Mouse (Mus musculus): ENCODE data around the gene Rps2.
A peak's percentile ranks its signal among the peaks of the same experiment; 100 is the strongest.

Rps2 gene

DNA sequence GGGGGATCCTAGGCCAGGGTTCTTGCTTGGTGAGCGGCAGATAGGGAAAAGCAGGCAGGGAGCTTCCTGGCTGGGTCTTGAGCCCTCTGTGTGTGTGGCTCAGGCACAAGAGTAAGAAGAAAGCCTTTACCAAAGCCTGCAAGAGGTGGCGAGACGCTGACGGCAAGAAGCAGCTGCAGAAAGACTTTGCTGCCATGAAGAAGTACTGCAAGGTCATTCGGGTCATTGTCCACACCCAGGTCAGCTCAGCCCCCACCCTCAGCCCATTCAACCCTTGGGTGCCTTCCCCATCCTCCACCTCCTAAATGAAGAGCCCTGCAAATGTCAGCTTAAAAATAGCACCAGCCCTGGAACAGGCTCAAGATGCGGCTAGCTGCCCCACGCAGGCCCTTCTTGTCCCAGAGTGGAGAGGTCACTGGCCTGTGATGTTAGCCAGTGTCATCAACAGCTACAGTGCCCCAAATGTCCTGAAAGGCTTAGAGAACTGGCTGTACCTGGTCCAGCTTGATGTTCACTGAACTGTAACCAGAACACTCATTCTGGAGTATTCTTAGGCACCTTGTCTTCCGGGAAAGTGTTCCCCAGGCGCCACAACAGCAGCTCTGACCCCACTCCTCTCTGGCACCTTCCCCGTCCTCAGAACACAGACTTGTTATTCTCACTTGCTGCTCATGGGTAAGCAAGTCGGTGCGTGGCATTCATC, 14.5 kb downstream of the Rps2 start:
- DNase-seq (ENCODE audit: low read depth, low spot score) = no peak

DNA sequence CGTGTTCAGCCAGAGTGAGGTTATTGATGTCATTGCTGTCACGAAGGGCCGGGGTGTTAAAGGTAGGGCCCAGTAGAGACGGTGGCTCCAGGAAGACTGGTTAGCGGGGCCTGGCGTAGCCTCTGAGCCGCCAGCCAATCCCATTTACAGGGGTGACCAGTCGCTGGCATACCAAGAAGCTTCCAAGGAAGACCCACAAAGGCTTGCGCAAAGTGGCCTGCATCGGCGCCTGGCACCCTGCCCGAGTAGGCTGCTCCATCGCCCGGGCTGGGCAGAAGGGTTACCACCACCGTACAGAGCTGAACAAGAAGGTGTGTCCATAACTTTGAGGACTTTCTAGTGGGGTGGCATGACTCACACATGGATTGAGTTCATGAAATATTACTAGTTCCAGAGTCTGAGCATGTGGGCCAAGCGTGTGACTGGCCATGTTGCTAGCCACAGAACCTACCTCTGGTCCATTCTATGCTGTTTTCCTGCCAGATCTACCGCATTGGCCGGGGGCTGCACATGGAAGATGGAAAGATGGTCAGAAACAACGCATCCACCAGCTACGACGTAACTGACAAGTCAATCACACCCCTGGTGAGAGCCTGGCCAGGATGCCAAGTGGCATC, 15.6 kb downstream of the Rps2 start:
- DNase-seq (ENCODE audit: low read depth, low spot score) = no peak

DNA sequence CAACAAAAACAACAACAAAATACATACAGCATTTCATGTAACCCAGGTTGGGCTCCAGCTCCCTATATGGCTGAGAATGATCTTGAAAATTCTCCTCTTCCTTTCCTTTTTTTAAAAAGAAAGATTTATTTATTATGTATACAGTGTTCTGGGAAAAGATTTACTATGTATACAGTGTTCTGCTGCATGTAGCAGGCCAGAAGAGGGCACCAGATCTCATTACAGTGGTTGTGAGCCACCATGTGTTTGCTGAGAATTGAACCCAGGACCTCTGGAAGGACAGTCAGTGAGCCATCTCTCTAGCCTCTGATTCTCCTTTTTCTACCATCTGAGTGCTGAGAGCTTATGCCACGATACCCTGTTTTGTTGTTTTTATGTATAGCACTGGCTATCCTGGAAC, 16.6 kb downstream of the Rps2 start:
- DNase-seq (ENCODE audit: low read depth, low spot score) = no peak

DNA sequence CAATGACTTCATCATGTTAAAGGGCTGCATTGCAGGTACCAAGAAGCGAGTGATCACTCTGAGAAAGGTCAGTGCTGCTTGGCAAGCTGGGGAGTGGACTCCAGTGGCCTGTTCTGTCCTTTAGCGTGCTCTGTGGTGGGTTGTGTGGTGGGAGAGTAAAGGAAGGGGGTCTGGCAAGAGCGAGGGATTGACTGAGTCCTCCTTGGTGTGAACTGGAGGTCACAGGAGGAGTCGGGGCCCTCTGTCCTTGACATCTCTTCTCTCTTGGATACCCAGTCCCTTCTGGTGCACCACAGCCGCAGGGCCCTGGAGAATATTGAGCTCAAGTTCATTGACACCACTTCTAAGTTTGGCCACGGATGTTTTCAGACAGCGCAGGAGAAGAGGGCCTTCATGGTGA, 17.5 kb downstream of the Rps2 start:
- DNase-seq (ENCODE audit: low read depth, low spot score) = no peak

DNA sequence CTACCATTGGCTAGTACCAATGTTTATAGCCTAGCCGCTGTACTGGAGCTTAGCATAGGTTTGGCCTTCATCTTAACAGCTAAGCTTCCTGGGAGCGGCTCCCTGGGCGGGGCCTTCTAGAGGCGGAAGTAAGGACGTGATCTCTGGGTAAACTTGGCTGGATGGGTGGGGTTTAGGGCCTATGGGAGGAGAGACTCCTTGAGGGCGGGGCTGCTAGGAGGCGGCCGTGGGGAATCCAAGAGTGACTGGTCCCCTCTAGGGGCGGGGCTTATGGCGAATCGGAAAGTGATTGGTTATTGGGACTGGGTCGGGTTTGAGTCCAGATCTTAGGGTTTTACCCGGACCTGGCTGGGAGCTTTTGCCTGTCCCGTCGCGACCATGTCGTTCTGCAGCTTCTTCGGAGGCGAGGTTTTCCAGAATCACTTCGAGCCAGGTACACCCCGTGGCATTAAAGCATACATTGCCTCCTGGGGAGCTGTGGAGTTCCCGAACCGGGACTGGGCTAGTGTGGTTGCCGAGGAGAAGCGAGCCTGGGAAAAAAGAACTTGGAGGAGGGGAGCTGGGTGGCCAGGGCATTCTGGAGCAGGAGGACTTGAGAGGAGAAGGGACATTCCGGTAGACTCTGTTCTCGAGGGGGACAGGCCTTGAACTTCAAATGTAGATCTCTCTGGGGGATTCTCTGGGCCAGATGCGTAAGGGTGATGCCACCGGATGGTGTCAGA, 18.6 kb downstream of the Rps2 start, which contains the start of gene Msrb1:
TSS of gene Msrb1 (plus strand) at position 313 of the 722 bp plus-strand sequence.
- DNase-seq (ENCODE audit: low read depth, low spot score) = peak; percentile 100

DNA sequence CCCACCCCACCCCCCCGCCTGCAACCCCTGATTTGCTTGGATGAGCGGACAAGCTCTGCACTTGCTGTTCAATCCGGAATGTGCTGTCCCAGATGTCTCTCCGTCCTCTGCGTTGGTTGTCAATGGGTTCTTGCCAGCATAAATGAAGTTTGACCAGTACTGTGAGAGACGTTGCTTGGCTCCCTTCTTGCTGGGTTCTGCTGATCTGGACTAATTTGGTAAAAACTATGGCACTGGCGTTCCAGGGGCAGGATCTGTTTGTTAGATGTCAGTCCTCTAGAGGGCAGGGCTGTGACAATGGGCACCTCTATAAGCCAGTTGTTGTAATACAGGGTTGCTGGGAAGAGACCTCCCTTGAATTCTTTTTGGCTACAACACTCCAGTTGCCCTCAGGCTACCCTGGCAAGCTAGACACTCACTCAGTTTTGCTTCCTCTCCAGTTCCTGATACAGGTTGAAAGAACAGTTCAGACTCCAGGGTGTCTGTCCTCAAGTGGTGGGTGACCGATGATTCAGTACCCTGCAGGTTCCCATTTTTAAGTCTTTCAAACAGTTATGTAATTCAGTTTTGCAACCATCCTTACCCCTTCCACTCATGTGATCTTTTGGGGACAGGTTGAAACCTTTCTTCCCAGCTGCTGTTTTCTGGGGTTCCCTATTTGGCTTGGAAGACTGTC, 19.4 kb downstream of the Rps2 start:
- DNase-seq (ENCODE audit: low read depth, low spot score) = no peak

DNA sequence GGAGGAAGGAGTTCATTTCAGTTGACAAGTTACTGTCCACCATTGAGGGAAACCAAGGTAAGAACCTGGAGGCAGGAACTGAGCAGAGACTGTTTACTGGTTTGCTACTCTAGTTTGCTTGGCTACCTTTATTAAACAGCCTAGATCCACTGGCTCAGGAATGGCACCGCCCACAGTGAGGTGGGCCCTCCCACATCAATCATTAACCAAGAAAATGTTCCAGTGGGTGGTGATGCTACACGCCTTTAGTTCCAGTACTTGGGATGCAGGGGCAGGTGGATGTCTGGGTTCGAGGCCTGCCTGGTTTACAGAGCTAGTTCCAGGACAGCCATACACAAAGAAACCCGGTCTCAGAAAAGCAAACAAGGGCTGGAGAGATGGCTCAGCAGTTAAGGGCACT, 20.3 kb downstream of the Rps2 start:
- no peak for DNase-seq (ENCODE audit: low read depth, low spot score)

DNA sequence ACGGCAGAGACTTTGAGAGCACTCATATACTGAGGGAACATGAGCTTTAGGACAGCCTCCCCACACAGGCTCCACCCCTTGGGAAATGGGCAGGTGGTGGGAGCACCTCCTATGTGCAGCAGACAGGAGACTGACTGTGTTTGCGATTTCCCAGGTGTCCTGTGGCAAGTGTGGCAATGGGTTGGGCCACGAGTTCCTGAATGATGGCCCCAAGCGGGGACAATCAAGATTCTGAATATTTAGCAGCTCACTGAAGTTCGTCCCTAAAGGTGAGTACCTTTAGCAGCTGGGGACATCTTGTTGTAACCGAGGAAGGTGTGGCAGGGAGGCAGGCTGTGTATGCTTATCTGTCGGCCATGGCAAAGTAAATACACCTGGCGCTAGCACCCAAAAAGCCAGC, 22.0 kb downstream of the Rps2 start:
- DNase-seq (ENCODE audit: low read depth, low spot score) = no peak

DNA sequence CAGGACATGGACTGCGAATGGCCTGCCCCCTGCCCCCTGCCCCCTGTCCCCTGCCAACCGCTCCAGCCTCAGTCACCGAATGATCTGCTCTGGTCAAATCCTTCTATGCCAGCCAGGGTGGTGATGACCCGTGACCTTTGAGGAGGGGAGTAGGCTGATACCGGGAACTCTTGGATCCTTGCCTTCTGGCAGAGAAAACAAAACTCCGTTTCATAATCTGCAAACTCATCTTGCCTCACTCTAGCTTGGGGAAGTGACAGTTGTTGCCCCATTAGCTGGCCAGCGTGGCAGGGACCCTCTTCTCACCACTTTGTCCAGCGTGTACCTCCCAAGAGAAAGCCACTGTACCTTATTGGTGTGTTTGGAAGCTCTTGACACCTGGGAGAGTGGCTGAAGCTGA, 24.4 kb downstream of the Rps2 start:
- no peak for DNase-seq (ENCODE audit: low read depth, low spot score)

DNA sequence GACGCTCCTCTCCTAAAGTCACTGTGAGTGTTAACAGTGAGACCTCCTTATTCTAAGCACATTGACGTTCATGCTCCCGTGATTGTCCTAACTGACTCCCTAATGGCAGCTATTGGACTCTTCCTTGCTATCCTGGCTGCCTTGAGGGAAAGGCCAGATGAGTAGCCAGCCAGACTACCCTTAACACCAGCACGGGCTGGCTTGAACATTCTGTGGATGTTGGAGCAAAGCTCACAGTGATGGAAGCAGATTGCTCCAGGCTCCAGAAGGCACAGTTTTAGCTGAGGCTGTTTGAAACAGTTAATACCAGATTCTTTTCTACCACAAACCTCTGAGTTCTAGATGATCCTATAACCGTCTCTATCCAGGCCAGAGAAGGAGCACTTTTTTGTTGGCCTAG, 26.0 kb downstream of the Rps2 start:
- no peak for DNase-seq (ENCODE audit: low read depth, low spot score)

DNA sequence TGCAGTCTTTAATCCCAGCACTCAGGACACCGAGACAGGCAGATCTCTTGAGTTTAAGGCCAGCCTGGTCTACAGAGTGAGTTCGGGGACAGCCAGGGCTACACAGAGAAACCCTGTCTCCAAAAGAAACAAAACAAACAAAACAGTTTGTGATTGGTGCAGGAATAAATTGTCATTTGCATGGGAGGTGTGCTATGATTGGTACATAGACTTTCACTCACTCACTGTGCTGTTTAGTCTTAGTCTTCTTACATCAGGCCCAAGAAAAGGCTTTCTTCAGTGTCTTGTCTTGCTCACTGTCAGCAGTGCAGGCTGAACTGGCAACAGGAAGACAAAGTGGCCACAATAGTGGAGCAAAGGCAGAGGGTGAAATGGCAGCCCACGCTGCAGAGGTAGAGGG, 26.5 kb downstream of the Rps2 start:
- DNase-seq (ENCODE audit: low read depth, low spot score) = no peak

DNA sequence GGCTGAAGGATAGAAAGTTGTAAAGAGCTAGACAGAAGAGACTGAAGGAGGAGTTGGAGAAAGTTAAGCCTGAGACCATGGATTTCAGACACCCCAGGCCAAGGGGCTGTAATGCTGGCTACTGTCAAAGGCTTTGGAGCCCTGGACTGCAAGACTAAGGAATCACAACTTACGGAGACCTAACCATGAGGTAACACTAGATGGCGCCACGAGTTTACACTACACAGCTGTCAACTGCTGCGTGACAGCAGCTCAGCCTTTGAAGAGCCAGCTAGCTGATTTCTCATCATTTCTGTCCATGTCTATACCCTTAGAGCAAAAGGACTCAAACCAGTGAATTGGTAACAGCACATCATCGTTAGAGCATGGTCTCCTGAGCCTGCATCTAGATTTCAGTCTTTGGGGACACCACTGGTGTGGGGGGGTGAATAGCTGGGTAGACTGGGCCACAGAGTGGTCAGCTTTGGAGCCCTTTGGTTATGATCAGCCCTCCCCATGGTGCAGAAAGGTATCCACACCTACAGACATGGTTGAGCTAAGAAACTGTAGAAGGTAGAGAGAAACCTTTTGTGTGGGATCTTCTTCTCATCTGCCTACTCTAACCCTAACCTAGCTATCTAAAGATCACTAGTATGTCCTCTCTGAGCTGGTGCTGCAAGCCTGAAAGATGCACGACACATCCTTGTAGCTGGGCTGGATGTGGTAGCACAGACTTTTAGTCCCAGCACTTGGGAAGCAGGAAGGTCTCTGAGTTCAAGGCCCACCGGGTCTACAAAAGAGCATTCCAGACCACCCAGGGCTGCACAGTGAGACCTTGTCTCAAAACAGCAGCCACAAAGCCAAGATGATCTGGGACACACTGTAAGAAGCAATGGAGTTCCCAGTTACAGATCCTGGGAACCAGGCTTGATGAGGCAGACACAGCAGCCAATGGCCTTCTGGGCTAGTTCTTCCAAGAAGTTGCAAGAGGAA, 27.9 kb downstream of the Rps2 start:
- DNase-seq (ENCODE audit: low read depth, low spot score) = peak; percentile 93

DNA sequence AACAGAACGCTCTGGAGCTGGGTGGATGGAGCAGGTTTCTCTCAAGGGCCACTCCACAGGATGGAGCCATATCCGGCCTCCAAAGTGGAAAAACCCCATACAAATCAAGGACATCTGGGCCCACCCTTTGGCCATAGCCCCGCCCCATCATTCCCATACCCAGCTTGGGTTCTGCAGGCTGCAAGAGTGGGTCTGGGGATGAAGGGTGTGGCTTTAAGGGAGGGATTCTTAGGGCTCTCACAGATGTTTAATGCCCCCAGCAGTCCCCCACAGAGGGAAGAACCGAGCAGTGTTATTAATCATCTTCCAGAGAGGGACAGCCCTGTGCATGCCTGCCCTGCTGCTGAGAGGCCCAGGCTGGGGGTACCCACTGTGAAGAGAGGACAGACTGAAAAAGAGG, 29.1 kb downstream of the Rps2 start:
- peak; percentile 65 for DNase-seq (ENCODE audit: low read depth, low spot score)

DNA sequence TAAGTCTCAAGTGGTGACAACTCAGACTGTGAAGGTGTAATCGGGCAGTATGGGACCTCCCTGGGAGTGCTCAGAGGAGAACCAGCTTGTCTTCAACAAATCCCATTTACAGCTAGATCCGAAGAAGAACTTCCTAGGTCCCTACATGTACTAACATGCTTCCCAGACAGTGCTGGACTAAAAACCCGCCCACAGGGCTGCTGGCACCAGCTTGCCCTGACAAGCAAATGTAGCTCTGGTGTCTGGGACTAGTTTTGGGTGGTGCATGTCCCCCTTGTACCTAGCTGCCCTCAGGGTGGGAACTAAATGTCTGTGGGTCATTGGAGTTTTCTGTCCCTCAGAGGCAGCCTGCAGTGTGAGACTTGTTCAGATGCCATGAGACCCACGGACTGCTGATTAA, 33.6 kb downstream of the Rps2 start:
- no peak for DNase-seq (ENCODE audit: low read depth, low spot score)

DNA sequence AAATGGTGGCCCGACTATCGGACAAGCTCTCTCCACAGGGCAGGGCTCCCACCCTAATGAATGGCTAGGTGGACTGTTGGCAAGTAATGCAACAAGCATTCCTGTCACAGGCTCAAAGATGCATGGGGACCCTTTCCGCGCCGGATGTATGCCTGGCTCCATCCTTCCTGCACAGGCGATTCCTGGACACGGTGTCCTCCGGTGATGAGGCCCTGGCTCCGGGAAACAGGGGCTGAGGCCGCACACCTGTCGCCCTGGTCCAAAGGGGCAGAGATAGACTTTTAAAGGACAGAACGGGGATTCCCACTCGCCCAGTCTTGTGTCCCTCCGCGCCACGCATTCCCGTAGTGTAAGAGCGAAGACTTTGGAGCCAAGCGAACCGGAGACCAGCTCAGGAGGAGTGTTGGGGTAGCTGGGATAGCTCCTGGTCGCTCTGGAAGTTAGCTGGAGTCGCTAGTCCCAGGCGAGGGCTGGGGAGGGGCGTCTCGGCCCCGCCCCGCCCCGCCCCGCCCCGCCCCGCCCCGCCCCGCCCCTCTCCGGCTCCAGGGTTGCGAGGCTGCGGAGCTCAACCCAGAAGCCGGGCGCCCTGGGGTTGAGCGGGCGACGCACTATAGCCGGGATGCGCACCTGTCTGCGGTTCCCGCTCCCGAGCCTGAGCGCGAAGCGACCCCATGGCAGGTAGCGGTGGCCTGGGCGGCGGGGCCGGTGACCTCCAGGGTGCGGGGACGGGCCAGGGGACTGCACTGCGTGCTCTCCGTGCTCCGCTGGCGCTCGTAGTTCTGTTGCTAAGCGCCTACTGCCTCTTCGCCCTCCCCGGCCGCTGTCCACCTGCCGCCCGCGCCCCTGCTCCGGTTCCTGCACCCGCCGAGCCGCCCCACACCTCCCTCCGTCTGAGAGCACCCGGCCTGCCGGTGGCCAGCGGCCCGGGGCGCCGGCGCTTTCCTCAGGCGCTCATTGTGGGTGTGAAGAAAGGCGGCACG, 34.8 kb downstream of the Rps2 start, which contains the start of gene Hs3st6:
TSS of gene Hs3st6 (plus strand) at position 574 of the 980 bp plus-strand sequence.
- peak; percentile 76 for DNase-seq (ENCODE audit: low read depth, low spot score)

DNA sequence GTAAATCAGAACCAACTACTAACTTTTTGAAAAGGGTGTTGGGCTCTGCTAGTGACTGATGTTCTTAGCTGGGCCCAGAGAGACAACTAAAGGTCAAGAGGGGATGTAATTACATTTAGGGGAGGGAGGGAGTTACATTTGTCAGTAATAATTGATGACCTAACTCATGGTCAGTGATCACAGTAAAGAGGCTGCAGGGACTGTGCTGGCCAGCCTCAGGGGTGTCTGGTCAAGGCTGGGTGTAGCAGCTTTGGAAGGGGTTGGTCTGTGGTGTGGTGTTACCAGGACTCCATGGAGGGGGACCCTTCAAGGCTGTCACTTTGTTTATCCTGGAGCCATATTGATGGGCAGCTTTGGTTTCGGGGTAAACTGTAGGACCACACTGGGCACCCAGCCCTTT, 39.5 kb downstream of the Rps2 start:
- no peak for DNase-seq (ENCODE audit: low read depth, low spot score)

DNA sequence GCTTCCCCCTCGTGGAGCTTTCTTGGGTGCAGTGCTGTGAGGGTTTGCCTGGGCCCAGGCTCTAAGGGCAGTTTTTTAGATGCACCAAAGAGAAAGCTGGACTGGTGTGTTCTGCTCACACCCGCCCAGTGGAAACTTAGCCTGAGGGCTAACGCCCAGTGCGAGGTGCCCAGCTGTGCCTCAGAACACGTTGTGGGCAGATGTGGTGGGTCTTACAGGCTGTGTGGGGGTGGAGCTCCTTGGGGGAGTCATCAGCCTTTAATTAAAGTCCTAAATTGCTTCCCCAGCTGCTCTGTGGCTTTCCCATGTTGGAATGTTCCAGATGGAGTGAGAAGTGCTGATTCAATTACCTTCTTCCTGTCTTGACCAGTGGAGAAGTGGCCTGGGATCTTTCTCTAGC, 43.2 kb downstream of the Rps2 start:
- DNase-seq (ENCODE audit: low read depth, low spot score) = no peak

DNA sequence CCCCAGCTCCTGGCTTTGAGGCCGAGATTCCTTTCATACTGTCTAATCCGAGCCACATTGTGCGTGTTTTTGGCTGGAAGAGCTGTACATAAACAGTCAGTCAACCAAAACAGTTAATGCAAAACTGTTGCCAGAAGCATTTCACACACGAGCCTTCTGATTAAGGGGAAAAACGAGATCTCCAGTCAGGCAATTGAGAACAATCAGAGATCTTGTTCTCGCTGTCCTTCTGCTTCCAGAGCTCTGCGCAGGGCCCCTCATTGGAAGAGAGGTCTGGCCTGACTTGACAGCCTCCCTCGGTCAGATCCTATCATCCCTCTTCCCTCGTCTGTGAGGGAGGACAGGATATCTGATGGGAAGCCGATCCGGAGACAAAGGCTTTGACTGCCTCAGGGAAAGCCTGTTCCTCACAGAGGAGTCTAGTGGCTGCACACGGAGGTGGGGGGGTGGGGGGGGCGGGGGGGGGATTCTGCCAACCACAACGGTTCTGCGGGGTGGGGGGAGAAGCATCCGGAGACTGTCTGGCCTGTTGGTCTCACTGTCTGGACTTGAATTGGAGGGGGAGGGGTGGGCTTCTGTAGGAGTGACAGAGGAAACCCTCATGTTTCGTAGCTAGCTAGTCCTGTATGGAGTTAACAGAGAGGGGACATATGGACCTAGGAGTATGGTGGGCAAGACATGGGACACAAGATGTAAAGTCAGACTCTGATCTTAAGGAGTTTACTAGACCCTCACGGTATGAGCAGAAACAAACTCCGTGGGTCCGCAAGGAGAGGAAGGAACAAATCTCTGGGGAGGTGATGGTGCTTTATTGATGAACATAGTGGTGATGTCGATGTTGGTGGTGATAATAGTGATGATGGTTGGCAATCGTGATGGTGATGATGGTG, 47.3 kb downstream of the Rps2 start:
- DNase-seq (ENCODE audit: low read depth, low spot score) = no peak
